Mouse (Mus musculus) stomach, embryonic 16.5 days (tissue): Measurements from ENCODE around the gene Ank2. TPM values are rescaled to one million over a fixed set of nuclear protein-coding genes. Genes with fewer than 3 reads are reported as not detected.

Experiments used
- ATAC-seq: fragments of 200-750 bp; cut with Nextera tagmentation; 2 replicates; pipeline ENCODE4 v1.8.0; 2017; ENCODE audit warnings: moderate number of reproducible peaks, moderate TSS enrichment; ENCODE audit not compliant: insufficient read depth, low FRiP score
- H3K27ac ChIP-seq: fragments of 300-500 bp; sonication (generic); 2 replicates; pipeline ENCODE4 v1.5.1; 2014; ENCODE audit warnings: low read length
- H3K27me3 ChIP-seq: fragments of 300-500 bp; sonication (generic); 2 replicates; pipeline ENCODE4 v1.6.1; 2014; ENCODE audit warnings: low read length, control low read depth, mixed read lengths; ENCODE audit not compliant: control insufficient read depth, insufficient read depth
- H3K36me3 ChIP-seq: fragments of 300-500 bp; sonication (generic); 2 replicates; pipeline ENCODE4 v1.6.1; 2014; ENCODE audit warnings: low read length; ENCODE audit not compliant: control insufficient read depth, insufficient read depth
- H3K4me1 ChIP-seq: fragments of 300-500 bp; sonication (generic); 2 replicates; pipeline ENCODE4 v1.6.1; 2014; ENCODE audit warnings: low read length, control low read depth, mixed read lengths; ENCODE audit not compliant: control insufficient read depth, insufficient read depth
- H3K4me2 ChIP-seq: fragments of 300-500 bp; sonication (generic); 2 replicates; pipeline ENCODE4 v1.6.1; 2014; ENCODE audit warnings: low read depth, low read length, mixed read lengths
- H3K4me3 ChIP-seq: fragments of 300-500 bp; sonication (generic); replicated peaks from 2 replicates; pipeline ENCODE4 v1.5.1; 2014; ENCODE audit warnings: mild to moderate bottlenecking, low read length
- H3K9ac ChIP-seq: fragments of 300-500 bp; sonication (generic); 2 replicates; pipeline ENCODE4 v1.6.1; 2014; ENCODE audit warnings: low read length
- H3K9me3 ChIP-seq: fragments of 300-500 bp; sonication (generic); replicated peaks from 2 replicates; pipeline ENCODE4 v1.6.1; 2016; ENCODE audit warnings: low read length, control low read depth; ENCODE audit not compliant: control insufficient read depth
- WGBS: fragments of 180-500 bp; shearing (Covaris S2); extraction: QIAGEN DNeasy Blood & Tissue Kit; methylation state at CpG from one replicate; pipeline ENCODE4 v1.1.7; 2014; 5-methylcytosine and 5-hydroxymethylcytosine counted together
- polyA plus RNA-seq: library from polyadenylated mRNA; unstranded; fragments of >200 nt; fragmentation: Nextera tagmentation; extraction: Ambion mirVana; gene quantifications from 2 replicates; pipeline ENCODE4 v1.2.1, GENCODE M21; 2015

The Ank2 gene
- polyA plus RNA-seq, 1 experiment from 2014 or later: 40.0 TPM

DNA sequence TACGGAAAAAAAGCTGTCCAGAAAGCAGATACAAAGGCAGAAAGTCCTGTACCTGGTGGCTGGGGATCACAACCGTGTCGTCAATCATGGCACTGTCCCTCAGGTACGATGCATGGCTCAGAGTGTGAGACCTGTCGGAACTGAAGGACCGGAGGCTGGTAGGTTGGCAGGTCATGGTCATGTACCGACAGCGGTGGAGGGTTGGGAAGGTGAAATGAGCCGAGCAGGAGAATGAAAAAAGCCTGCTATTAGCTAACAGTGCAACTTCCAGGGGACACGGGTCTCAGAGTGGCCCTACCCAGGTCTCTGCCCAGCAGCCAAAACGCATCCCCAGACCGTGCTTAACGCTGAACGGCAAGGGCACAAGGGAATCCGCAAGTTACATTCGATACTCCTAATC is 522.4 kb downstream of the Ank2 start:
- no peaks in the 10 kb centered on the region for H3K36me3 ChIP-seq
- WGBS: 81% methylated on average over 16 of the region's 16 CpGs
- H3K4me2 ChIP-seq: no peak overlapping the region
- H3K27ac ChIP-seq: no peak overlapping the region
- no peaks in the 10 kb centered on the region for H3K4me1 ChIP-seq
- H3K9ac ChIP-seq: no peak overlapping the region
- no peaks in the 10 kb centered on the region for H3K27me3 ChIP-seq
- no peak overlapping the region for H3K4me3 ChIP-seq
- H3K9me3 ChIP-seq: no peaks in the 10 kb centered on the region
- no peak for ATAC-seq

DNA sequence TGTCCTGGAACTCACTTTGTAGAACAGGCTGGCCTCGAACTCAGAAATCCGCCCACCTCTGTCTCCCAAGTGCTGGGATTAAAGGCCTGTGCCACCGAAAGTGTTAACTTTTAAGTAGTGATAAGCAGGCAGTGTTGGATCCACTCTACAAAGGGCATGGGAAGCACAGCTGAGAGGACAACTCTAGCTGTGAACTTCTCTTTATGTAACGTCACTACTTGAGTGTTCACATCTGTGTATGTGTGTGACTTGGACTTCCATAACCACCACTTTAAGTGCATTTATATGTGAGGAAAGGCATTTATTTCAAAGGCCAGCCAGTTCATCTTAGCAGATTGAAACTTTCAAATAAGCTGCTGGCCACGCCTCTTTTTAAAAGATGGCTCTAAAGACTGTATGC is 523.7 kb downstream of the Ank2 start:
- Histone ChIP-seq H3K4me1 (no peaks in the 10 kb centered on the region), H3K4me2 (no peak overlapping the region), H3K27ac (no peak overlapping the region), H3K9ac (no peak overlapping the region), H3K36me3 (no peaks in the 10 kb centered on the region), H3K4me3 (no peak overlapping the region), H3K9me3 (no peaks in the 10 kb centered on the region), H3K27me3 (no peaks in the 10 kb centered on the region)
- ATAC-seq: no peak
- WGBS: 69% methylated on average over 5 of the region's 5 CpGs

DNA sequence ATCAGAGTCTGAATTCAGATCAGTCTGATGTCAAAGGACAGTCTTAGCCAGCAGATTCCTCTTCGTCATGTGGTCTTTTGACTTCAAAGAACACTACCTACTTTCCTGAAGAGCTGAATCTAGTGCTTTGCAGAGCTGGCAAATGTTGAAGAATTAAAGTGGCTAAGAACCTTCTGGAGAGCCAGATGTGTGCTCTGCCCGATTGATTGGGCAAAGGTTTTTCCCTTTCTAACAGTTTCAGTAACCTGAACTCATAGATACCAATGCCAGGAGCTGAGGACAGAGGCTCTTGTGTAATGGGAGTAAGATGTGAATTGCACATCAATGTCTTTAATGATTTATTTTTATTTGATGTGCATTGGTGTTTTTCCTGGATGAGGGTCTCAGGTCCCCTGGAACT is 525.6 kb downstream of the Ank2 start:
- H3K4me3 ChIP-seq: no peak overlapping the region
- H3K4me2 ChIP-seq: no peak overlapping the region
- no peak overlapping the region for H3K9ac ChIP-seq
- no peaks in the 10 kb centered on the region for H3K9me3 ChIP-seq
- H3K36me3 ChIP-seq: no peaks in the 10 kb centered on the region
- H3K4me1 ChIP-seq: no peaks in the 10 kb centered on the region
- no peaks in the 10 kb centered on the region for H3K27me3 ChIP-seq
- 84% methylated on average over 2 of the region's 2 CpGs for WGBS
- no peak for ATAC-seq
- H3K27ac ChIP-seq: no peak overlapping the region

DNA sequence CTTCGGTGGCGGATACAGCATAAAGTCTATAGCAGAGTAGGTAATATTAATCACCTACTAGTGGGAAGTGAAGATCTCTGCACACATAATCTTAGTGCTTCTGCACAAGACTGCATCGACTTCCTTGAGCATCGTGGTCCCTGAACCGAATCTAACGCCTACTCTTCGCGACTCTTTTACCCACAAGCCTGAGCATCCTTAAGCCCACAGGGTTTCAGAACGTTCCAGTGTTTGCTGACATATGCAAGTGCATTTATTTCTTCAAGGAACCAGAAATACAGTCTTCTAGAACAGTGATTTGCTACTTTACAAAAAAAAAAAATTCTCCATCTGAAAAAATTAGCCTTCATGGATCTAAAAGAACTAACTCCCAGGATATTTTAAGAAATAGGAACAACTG is 527.6 kb downstream of the Ank2 start:
- no peak overlapping the region for H3K4me2 ChIP-seq
- 95% methylated on average over 9 of the region's 9 CpGs for WGBS
- no peak for ATAC-seq

GRCm38 (mm10) chr3:126968721-126969120 is 530.4 kb downstream of the Ank2 start:
- no peak overlapping the region for H3K27ac ChIP-seq
- no peak for ATAC-seq
- no peak overlapping the region for H3K4me2 ChIP-seq
- H3K27me3 ChIP-seq: no peaks in the 10 kb centered on the region
- no peaks in the 10 kb centered on the region for H3K9me3 ChIP-seq
- H3K4me1 ChIP-seq: no peaks in the 10 kb centered on the region
- no peaks in the 10 kb centered on the region for H3K36me3 ChIP-seq
- no peak overlapping the region for H3K4me3 ChIP-seq
- H3K9ac ChIP-seq: no peak overlapping the region
- 84% methylated on average over 2 of the region's 2 CpGs for WGBS

More for the DNA sequence above, 527.6 kb downstream of the Ank2 start:
- Histone ChIP-seq H3K27ac (no peak overlapping the region), H3K9ac (no peak overlapping the region), H3K9me3 (no peaks in the 10 kb centered on the region), H3K4me1 (no peaks in the 10 kb centered on the region), H3K36me3 (no peaks in the 10 kb centered on the region), H3K27me3 (no peaks in the 10 kb centered on the region), H3K4me3 (no peak overlapping the region)

GRCm38 (mm10) chr3:126965767-126966166 is 533.4 kb downstream of the Ank2 start:
- H3K27ac ChIP-seq: no peak overlapping the region
- no peaks in the 10 kb centered on the region for H3K9me3 ChIP-seq
- H3K9ac ChIP-seq: no peak overlapping the region
- no peak overlapping the region for H3K4me2 ChIP-seq
- no peak overlapping the region for H3K4me3 ChIP-seq
- WGBS: 74% methylated on average over 2 of the region's 2 CpGs
- H3K4me1 ChIP-seq: no peaks in the 10 kb centered on the region
- H3K27me3 ChIP-seq: no peaks in the 10 kb centered on the region
- ATAC-seq: no peak
- no peaks in the 10 kb centered on the region for H3K36me3 ChIP-seq

GRCm38 (mm10) chr3:126962326-126962725 is 536.8 kb downstream of the Ank2 start:
- WGBS: 93% methylated on average over 8 of the region's 8 CpGs

DNA sequence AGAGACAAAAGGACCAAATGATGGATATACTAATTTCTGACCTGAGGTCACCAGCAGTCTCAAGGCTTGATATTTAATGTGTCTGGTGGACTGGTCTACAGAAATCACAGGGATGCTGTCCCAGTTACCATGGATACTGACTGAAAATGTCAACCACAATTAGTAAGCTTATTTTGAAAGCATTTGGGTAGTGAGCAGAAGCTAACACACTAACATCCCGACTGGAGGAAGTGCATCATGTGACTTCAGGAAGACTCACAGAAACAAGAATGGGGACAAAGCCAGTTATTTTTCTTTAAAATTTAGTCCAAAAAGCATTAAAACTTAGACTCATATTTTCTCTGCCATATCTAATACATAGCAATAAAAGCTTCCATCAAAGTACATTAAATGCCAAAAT is 546.5 kb downstream of the Ank2 start:
- no peaks in the 10 kb centered on the region for H3K27me3 ChIP-seq
- 29% methylated on average over 1 of the region's 1 CpGs for WGBS
- no peak for ATAC-seq

More at GRCm38 (mm10) chr3:126962326-126962725, 536.8 kb downstream of the Ank2 start:
- no peak overlapping the region for H3K27ac ChIP-seq
- no peak for ATAC-seq
- no peak overlapping the region for H3K4me2 ChIP-seq
- H3K9ac ChIP-seq: no peak overlapping the region
- H3K9me3 ChIP-seq: no peaks in the 10 kb centered on the region
- H3K36me3 ChIP-seq: no peaks in the 10 kb centered on the region
- H3K4me1 ChIP-seq: no peaks in the 10 kb centered on the region
- no peaks in the 10 kb centered on the region for H3K27me3 ChIP-seq
- no peak overlapping the region for H3K4me3 ChIP-seq

DNA sequence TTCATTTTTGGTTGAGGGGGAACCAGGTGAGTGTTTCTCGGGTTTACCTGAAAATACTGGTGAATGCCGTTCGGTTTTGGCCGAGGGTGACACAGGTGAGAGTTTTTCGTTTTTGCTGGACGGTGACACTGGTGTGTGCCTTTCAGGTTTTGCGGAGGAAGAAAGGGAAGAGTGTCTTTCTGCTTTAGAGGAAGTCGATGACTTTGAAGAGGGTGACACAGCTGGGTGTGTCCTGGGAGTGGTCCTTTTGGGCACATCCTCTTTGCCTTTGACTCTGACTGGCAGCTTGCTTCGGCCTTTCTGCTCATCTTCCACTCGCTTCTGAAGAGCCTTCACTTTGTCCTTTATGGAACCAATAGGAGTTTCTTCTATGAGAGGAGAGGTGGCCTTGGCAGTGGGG is 552.6 kb downstream of the Ank2 start:
- H3K27me3 ChIP-seq: no peaks in the 10 kb centered on the region
- H3K4me1 ChIP-seq: no peaks in the 10 kb centered on the region
- no peaks in the 10 kb centered on the region for H3K36me3 ChIP-seq
- H3K4me3 ChIP-seq: no peak overlapping the region
- H3K9me3 ChIP-seq: no peaks in the 10 kb centered on the region
- 94% methylated on average over 10 of the region's 10 CpGs for WGBS
- H3K27ac ChIP-seq: no peak overlapping the region
- no peak overlapping the region for H3K4me2 ChIP-seq
- H3K9ac ChIP-seq: no peak overlapping the region
- no peak for ATAC-seq

More for the DNA sequence above, 546.5 kb downstream of the Ank2 start:
- Histone ChIP-seq H3K27ac (no peak overlapping the region), H3K36me3 (no peaks in the 10 kb centered on the region), H3K4me2 (no peak overlapping the region), H3K9ac (no peak overlapping the region), H3K4me3 (no peak overlapping the region), H3K9me3 (no peaks in the 10 kb centered on the region), H3K4me1 (no peaks in the 10 kb centered on the region)

GRCm38 (mm10) chr3:126944838-126945237 is 554.3 kb downstream of the Ank2 start:
- ATAC-seq: no peak
- Histone ChIP-seq H3K4me1 (no peaks in the 10 kb centered on the region), H3K27ac (no peak overlapping the region), H3K9me3 (no peaks in the 10 kb centered on the region), H3K36me3 (no peaks in the 10 kb centered on the region), H3K4me3 (no peak overlapping the region), H3K4me2 (no peak overlapping the region), H3K9ac (no peak overlapping the region), H3K27me3 (no peaks in the 10 kb centered on the region)
- WGBS: 43% methylated on average over 4 of the region's 4 CpGs
